Mouse (Mus musculus): ENCODE data around the gene Aqp6.

The Aqp6 gene

GRCm38 (mm10) chr15:99648326-99648725, 47.1 kb downstream of the Aqp6 start:
- Histone ChIP-seq H3K27me3 (ENCODE audit: control insufficient read depth, insufficient read depth, low read length, poor library complexity, severe bottlenecking) (no peaks in the 10 kb centered on the region), H3K36me3 (ENCODE audit: control insufficient read depth, insufficient read depth, low read length, poor library complexity, severe bottlenecking) (no peaks in the 10 kb centered on the region)
- DNase-seq (ENCODE audit: low read depth, low spot score) = no peak

DNA sequence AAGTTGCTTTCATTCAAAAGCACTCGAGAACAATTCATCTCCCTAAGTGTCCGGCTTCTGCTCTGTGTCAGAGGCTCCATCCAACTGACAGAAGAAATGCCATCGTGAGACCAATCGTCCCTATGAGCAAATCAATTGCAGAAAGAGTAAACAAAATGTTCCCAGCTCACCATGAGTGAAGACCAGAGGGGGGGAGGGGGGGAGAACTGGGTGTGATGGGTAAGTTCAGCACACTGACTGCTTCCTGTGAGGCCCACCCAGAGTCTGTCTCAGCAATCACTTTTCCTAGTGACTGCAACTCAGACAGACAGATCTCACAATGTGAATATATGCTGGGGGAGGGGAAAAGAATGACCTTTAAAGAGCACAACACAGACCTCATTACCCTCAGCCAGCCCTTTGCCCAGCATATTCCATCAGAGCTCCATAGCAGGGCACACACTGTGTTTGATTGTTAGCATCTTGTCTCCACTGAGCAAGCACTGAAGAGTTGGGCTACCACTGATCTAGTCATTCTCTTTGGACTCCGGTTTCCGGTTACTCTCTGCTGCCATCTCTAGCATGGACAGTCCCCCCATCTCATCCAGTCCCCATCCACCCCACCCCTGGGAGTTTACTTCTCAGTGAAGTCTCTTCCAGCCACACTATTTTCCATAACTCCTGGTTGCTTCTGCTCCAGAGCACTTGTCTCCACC, 48.0 kb downstream of the Aqp6 start:
- DNase-seq (ENCODE audit: low read depth, low spot score) = no peak
- Histone ChIP-seq H3K36me3 (ENCODE audit: control insufficient read depth, insufficient read depth, low read length, poor library complexity, severe bottlenecking) (no peaks in the 10 kb centered on the region), H3K27me3 (ENCODE audit: control insufficient read depth, insufficient read depth, low read length, poor library complexity, severe bottlenecking) (no peaks in the 10 kb centered on the region)

DNA sequence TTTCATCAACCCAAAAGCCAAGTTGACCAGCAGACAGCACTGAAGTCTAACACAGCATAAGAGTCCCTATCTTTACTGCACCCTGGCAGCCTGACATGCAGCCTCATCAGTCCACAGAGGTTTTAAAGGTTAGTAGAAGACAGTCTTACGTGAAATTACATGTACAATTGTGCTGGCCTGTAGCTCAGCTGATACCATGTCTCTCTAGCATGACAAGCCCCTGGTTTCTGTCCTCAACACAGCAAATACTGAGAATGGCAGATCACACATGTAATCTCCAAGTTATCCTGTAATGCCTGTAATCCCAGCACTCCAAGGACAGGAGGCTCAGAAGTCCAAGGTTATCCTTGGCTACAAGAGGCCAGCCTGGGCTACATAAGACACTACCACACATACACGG, 49.1 kb downstream of the Aqp6 start:
- DNase-seq (ENCODE audit: low read depth, low spot score) = no peak
- Histone ChIP-seq H3K27me3 (ENCODE audit: control insufficient read depth, insufficient read depth, low read length, poor library complexity, severe bottlenecking) (no peaks in the 10 kb centered on the region), H3K36me3 (ENCODE audit: control insufficient read depth, insufficient read depth, low read length, poor library complexity, severe bottlenecking) (no peaks in the 10 kb centered on the region)

DNA sequence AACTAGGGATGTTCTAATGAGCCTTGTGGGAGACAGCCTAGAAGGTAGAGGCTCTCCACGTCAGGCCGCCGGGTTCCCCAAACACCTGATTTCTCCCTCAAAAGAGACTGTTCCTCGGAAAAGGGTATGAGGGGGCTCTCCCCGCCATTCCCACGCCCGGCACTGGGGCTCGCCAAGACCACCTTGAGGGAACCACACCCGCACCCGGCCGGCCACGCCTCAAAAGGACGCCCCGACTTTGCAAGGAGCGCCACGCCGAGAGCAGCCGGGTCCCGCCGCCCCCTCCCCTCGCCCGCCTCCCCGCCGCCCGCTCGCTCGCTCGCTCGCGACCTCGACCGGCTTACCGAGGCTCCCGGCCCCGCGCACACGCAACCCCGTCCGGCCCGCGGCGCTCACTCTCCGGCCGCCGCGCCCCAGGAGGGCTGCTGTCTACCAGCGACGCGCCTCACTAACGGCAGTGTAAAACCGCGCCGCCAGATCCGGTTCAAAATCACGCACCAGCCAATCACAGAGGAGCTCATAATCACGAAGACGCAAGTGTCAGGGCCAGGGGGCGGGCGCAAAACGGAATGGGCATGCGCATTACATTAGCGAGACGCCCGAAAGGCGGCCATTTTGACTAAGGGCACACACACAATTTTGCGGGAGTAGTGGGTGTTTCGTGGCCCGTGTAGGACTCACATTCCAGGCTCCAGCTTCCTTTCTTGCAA, 50.1 kb downstream of the Aqp6 start, which contains the start of gene Racgap1:
Racgap1 (minus strand) TSS at position 494 of the 710 bp plus-strand sequence.
- DNase-seq (ENCODE audit: low read depth, low spot score) = peak; percentile 98
- H3K36me3 ChIP-seq (ENCODE audit: control insufficient read depth, insufficient read depth, low read length, poor library complexity, severe bottlenecking) = no peaks in the 10 kb centered on the region
- H3K27me3 ChIP-seq (ENCODE audit: control insufficient read depth, insufficient read depth, low read length, poor library complexity, severe bottlenecking) = no peaks in the 10 kb centered on the region

DNA sequence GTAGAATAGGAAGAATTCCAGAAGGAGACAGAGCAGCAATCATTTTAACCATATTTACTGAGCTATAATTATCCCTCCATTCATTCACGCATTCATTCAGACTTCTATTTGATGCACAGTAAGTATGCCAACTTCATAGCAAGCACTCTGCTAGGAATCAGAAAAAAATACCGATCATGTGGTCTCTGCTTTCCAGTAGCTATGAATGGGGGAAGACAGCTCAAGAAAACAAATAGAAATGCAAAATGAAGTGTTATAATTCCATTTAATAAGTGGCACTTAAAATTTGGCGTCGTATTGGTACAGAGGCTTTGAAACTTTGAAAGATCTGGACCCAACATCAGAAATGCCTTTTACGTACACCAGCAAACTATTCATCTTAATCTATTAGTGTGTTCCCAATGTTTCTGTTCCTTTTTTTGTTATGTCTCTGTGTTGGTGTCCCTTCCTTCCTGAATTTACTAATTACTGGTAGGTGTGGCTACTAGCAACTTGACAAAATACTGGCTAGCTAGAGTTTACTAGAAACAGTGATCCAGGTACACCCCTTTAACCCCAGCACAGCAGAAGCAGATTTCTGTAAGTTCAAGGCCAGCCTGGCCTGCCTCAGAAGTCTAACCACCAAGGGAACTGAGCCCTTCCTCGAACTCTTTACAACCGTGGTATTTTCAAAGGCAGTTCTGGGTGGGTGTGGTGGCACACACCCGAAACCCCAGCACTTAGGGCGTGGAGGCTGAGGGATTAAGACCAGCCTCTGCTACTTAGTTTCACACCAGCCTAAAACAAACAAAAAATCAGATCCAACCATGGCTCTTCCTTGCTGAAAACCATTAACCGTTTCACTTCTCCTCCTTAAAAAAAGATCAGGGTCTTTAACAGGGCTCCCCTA, 51.0 kb downstream of the Aqp6 start:
- DNase-seq (ENCODE audit: low read depth, low spot score) = no peak
- Histone ChIP-seq H3K27me3 (ENCODE audit: control insufficient read depth, insufficient read depth, low read length, poor library complexity, severe bottlenecking) (no peaks in the 10 kb centered on the region), H3K36me3 (ENCODE audit: control insufficient read depth, insufficient read depth, low read length, poor library complexity, severe bottlenecking) (no peaks in the 10 kb centered on the region)

- H3K27me3 ChIP-seq (ENCODE audit: control insufficient read depth, insufficient read depth, low read length, poor library complexity, severe bottlenecking) = no peaks in the 10 kb centered on the region
- peak; percentile 47 for DNase-seq (ENCODE audit: low read depth, low spot score)
- no peaks in the 10 kb centered on the region for H3K36me3 ChIP-seq (ENCODE audit: control insufficient read depth, insufficient read depth, low read length, poor library complexity, severe bottlenecking)
These were observed 52.1 kb downstream of the Aqp6 start for GRCm38 (mm10) chr15:99653291-99653690.

DNA sequence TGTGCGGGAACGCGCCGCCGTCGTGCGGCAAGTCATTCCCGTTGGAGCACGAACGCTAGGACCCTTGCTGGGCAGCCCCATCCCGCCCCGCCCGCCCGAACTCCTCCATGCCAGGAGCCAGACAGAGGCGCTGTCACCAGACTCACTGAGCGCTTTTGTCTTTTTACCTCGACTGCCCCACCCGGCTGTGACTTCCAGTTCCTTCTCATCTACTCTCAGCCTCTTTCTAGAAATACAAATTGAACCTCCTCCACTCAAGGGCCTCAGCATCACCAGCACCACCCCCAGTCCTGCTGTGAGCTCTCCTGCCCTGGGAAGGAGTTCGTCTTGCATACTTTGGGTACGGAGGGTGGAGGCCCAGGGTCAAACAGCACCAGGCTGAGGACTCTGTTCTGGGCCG, 52.7 kb downstream of the Aqp6 start:
- no peaks in the 10 kb centered on the region for H3K36me3 ChIP-seq (ENCODE audit: control insufficient read depth, insufficient read depth, low read length, poor library complexity, severe bottlenecking)
- no peaks in the 10 kb centered on the region for H3K27me3 ChIP-seq (ENCODE audit: control insufficient read depth, insufficient read depth, low read length, poor library complexity, severe bottlenecking)
- DNase-seq (ENCODE audit: low read depth, low spot score) = no peak
